Mouse (Mus musculus) embryonic facial prominence, embryonic 12.5 days (tissue): ENCODE results near the gene Calcoco2. TPM values are rescaled to one million over a fixed set of nuclear protein-coding genes. Genes with fewer than 3 reads are reported as not detected.
"Not testable (repeated sequence)": the region's sequence is repeated elsewhere in the genome, so short reads cannot be mapped to it uniquely, and the experiment has no call there.

Source experiments
- ATAC-seq: fragments of 200-750 bp; cut with Nextera tagmentation; 2 replicates; pipeline ENCODE4 v1.8.0; 2017; ENCODE audit not compliant: insufficient number of reproducible peaks, insufficient read depth, low FRiP score, low TSS enrichment
- H3K27ac ChIP-seq: fragments of 300-500 bp; sonication (generic); 2 replicates; pipeline ENCODE4 v1.5.1; 2016; ENCODE audit warnings: mild to moderate bottlenecking
- H3K27me3 ChIP-seq: fragments of 300-500 bp; sonication (generic); 2 replicates; pipeline ENCODE4 v1.6.1; 2016; ENCODE audit warnings: mild to moderate bottlenecking, moderate library complexity
- H3K36me3 ChIP-seq: fragments of 300-500 bp; sonication (generic); 2 replicates; pipeline ENCODE4 v1.6.1; 2016; ENCODE audit warnings: mild to moderate bottlenecking
- H3K4me1 ChIP-seq: fragments of 300-500 bp; sonication (generic); 2 replicates; pipeline ENCODE4 v1.6.1; 2016
- H3K4me2 ChIP-seq: fragments of 300-500 bp; sonication (generic); replicated peaks from 2 replicates; pipeline ENCODE4 v1.6.1; 2016; ENCODE audit warnings: mild to moderate bottlenecking, moderate library complexity
- H3K4me3 ChIP-seq: fragments of 300-500 bp; sonication (generic); 2 replicates; pipeline ENCODE4 v1.5.1; 2016; ENCODE audit warnings: mild to moderate bottlenecking
- H3K9ac ChIP-seq: fragments of 300-500 bp; sonication (generic); 2 replicates; pipeline ENCODE4 v1.6.1; 2016; ENCODE audit warnings: mild to moderate bottlenecking, moderate library complexity
- H3K9me3 ChIP-seq: fragments of 300-500 bp; sonication (generic); 2 replicates; pipeline ENCODE4 v1.6.1; 2016; ENCODE audit warnings: mild to moderate bottlenecking, moderate library complexity
- WGBS: fragments of 180-500 bp; shearing (Covaris S2); methylation state at CpG from one replicate; pipeline ENCODE4 v1.1.7; 2016; 5-methylcytosine and 5-hydroxymethylcytosine counted together
- polyA plus RNA-seq: library from polyadenylated mRNA; unstranded; fragments of >200 nt; fragmentation: Nextera tagmentation; extraction: Ambion mirVana; gene quantifications from 2 replicates; pipeline ENCODE4 v1.2.1, GENCODE M21; 2016

The Calcoco2 gene
- polyA plus RNA-seq, result not detected in 2 replicates

DNA sequence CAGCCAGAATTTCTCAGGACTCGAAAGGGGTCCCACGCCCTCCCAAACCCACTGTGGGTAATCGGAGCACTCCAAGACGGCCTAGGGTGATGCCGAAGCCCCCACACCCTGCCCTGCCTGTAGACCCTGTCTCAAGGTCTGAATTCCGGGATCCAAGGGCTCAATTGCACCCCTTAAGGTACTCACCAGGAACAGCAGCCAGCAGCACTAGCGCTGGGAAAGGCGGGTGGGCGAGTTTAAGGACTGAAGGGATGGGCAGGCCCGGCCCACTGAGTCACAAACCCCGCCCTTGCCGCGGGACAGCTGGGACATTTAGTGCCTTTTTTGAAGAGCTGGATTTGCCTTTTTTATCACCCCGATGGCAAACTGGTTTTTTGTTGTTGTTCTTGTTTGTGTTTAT, at the start of gene Calcoco2:
Calcoco2 (minus strand) TSS at position 214 of the 400 bp plus-strand sequence.
- Histone ChIP-seq H3K4me1 (no peaks in the 10 kb centered on the region), H3K27me3 (no peaks in the 10 kb centered on the region), H3K27ac (no peak within 1 kb of the TSS), H3K4me2 (no peak within 1 kb of the TSS), H3K4me3 (no peak within 1 kb of the TSS), H3K9ac (no peak within 1 kb of the TSS), H3K9me3 (no peaks in the 10 kb centered on the region), H3K36me3 (no peaks in the 10 kb centered on the region)
- WGBS, result 44% methylated on average over 14 of the region's 14 CpGs
- ATAC-seq, result no peak

DNA sequence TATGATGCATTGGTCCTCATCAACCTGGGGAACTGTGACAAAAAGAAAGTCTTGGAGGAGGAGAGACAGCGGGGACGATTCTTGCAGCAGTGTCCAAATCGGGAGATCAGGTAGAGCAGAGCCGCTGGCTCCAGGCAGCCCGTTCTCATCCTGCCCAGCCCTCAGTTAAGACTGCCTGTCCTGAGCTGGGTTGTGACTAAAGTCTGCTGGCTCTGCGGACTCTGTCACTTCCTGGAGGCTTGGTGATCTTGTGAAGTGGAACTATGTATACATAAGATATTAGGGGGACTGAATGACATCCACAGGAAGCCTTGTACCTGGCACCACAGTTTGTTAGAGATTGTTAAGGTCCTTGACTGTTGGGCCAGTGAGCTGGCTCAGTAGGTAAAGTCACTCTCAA, 35.7 kb upstream of the Calcoco2 start:
- ATAC-seq, result no peak
- peaks cover 5% of the 10 kb centered on the region; the same call in 1 of the 2 replicates for H3K4me1 ChIP-seq
- 73% methylated on average over 6 of the region's 6 CpGs for WGBS
- H3K27me3 ChIP-seq, result peaks cover 65% of the 10 kb centered on the region
- H3K4me3 ChIP-seq, result no peak overlapping the region
- no peaks in the 10 kb centered on the region for H3K9me3 ChIP-seq
- H3K4me2 ChIP-seq, result no peak overlapping the region
- H3K9ac ChIP-seq, result no peak overlapping the region
- H3K27ac ChIP-seq, result no peak overlapping the region
- H3K36me3 ChIP-seq, result no peaks in the 10 kb centered on the region

- no peak overlapping the region for H3K27ac ChIP-seq
- peaks cover 60% of the 10 kb centered on the region for H3K27me3 ChIP-seq
- peak overlapping the region; percentile 32 for H3K4me2 ChIP-seq
- no peaks in the 10 kb centered on the region for H3K36me3 ChIP-seq
- H3K4me1 ChIP-seq, result peaks cover 7% of the 10 kb centered on the region; the same call in 1 of the 2 replicates
- H3K9ac ChIP-seq, result no peak overlapping the region
- 3% methylated on average over 15 of the region's 15 CpGs for WGBS
- peak overlapping the region; percentile 13 for H3K4me3 ChIP-seq
- 0 out of 2 replicates have a peak, but pooled peaks have one; percentile 41 for ATAC-seq
- no peaks in the 10 kb centered on the region for H3K9me3 ChIP-seq
Observed at GRCm38 (mm10) chr11:96145622-96146270, 34.0 kb upstream of the Calcoco2 start.

DNA sequence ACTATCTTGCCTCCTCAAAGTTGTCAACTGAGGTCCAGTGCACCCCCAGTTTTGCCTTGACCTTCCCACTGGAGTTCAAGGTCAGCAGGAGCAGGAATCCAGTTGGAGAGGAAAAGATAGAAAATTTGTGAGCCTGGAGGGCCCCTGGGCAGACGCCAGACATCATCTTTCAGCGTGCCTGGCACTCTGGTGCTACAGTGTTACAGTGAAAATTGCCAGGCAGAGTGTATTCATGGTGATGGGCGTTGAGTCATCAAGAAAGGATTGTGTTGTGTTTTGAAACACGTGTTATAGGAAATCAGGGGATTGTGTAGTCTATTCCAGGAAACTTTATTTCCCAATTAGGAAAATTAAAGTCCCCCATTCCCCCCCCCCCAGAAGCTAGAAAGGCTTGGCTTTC, 32.0 kb upstream of the Calcoco2 start:
- Histone ChIP-seq H3K9ac (no peak overlapping the region), H3K27me3 (peaks cover 46% of the 10 kb centered on the region)

DNA sequence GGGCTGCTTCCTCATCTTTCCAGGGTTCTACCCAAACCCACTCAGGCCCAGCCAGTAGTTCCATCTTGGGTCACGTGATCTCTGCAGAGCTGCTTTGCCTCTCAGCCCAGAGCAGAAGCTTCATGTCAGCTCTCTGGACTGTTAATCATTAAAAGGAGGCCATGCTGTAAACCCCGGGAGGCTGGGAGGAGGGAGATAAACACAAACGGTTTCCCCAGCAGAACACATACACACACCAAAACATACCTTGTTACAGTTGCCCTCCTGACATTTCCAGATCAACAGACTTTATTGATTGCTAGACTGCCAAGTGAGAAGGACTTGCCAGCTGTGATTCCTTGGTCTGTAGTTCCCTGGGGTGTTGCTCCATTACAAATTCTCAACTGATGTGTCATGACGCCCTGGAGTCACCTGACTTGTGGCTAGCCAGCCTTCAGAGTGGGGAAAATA, 29.0 kb upstream of the Calcoco2 start:
- Histone ChIP-seq H3K4me1 (peaks cover 3% of the 10 kb centered on the region; the same call in 1 of the 2 replicates), H3K9me3 (no peaks in the 10 kb centered on the region), H3K36me3 (no peaks in the 10 kb centered on the region), H3K4me3 (no peak overlapping the region), H3K9ac (no peak overlapping the region), H3K27ac (no peak overlapping the region), H3K27me3 (peaks cover 21% of the 10 kb centered on the region), H3K4me2 (no peak overlapping the region)
- WGBS, result 41% methylated on average over 4 of the region's 4 CpGs
- no peak for ATAC-seq

More for the DNA sequence above, 32.0 kb upstream of the Calcoco2 start:
- H3K4me1 ChIP-seq, result peaks cover 7% of the 10 kb centered on the region; the same call in 1 of the 2 replicates
- no peak for ATAC-seq
- WGBS, result 54% methylated on average over 4 of the region's 4 CpGs
- no peaks in the 10 kb centered on the region for H3K36me3 ChIP-seq
- H3K4me3 ChIP-seq, result no peak overlapping the region
- H3K27ac ChIP-seq, result no peak overlapping the region
- no peaks in the 10 kb centered on the region for H3K9me3 ChIP-seq
- H3K4me2 ChIP-seq, result no peak overlapping the region

GRCm38 (mm10) chr11:96135847-96136246, 24.1 kb upstream of the Calcoco2 start:
- Histone ChIP-seq H3K9me3 (no peaks in the 10 kb centered on the region), H3K36me3 (no peaks in the 10 kb centered on the region), H3K9ac (no peak overlapping the region), H3K27me3 (peaks cover 26% of the 10 kb centered on the region; the same call in 1 of the 2 replicates), H3K4me3 (no peak overlapping the region), H3K4me2 (no peak overlapping the region), H3K4me1 (peaks cover 6% of the 10 kb centered on the region), H3K27ac (no peak overlapping the region)
- 76% methylated on average over 8 of the region's 8 CpGs for WGBS
- ATAC-seq, result no peak

GRCm38 (mm10) chr11:96133239-96133865, 21.6 kb upstream of the Calcoco2 start, which contains the start of gene Ttll6:
TSS of gene Ttll6 (plus strand) at chr11:96133786.
- H3K4me2 ChIP-seq, result peak within 1 kb of the TSS; percentile 41
- H3K9me3 ChIP-seq, result no peaks in the 10 kb centered on the region
- 16% methylated on average over 16 of the region's 16 CpGs for whole genome bisulfite sequencing
- no peak within 1 kb of the TSS for H3K27ac ChIP-seq
- peaks cover 9% of the 10 kb centered on the region for H3K4me1 ChIP-seq
- H3K4me3 ChIP-seq, result no peak within 1 kb of the TSS
- no peak for ATAC-seq
- no peak within 1 kb of the TSS for H3K9ac ChIP-seq
- peaks cover 26% of the 10 kb centered on the region; the same call in 1 of the 2 replicates for H3K27me3 ChIP-seq
- no peaks in the 10 kb centered on the region for H3K36me3 ChIP-seq

DNA sequence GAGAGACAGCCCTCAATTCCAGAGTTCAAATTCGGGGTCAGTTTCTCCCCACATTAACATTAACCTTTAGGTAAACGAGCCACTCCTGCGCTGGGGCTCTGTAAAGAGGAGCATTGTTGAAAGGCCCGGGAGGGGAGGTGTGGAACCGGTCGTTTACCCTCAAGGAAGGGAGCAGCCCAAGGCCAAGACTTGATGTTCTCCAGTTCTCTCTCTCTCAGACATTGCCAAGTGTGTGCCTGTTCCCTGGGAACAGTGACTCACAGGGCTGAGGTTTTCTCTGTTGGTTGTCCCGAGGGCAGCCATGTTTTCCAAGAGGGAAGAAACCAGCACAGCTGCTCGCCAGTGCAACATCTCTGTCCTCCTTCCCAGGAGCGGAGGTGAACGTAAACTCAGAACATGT, 18.8 kb upstream of the Calcoco2 start:
- 47% methylated on average over 10 of the region's 10 CpGs for WGBS
- Histone ChIP-seq H3K9me3 (no peaks in the 10 kb centered on the region), H3K27me3 (peaks cover 30% of the 10 kb centered on the region), H3K4me2 (no peak overlapping the region), H3K36me3 (no peaks in the 10 kb centered on the region), H3K27ac (no peak overlapping the region), H3K4me1 (peaks cover 9% of the 10 kb centered on the region), H3K4me3 (no peak overlapping the region), H3K9ac (no peak overlapping the region)
- ATAC-seq, result no peak

DNA sequence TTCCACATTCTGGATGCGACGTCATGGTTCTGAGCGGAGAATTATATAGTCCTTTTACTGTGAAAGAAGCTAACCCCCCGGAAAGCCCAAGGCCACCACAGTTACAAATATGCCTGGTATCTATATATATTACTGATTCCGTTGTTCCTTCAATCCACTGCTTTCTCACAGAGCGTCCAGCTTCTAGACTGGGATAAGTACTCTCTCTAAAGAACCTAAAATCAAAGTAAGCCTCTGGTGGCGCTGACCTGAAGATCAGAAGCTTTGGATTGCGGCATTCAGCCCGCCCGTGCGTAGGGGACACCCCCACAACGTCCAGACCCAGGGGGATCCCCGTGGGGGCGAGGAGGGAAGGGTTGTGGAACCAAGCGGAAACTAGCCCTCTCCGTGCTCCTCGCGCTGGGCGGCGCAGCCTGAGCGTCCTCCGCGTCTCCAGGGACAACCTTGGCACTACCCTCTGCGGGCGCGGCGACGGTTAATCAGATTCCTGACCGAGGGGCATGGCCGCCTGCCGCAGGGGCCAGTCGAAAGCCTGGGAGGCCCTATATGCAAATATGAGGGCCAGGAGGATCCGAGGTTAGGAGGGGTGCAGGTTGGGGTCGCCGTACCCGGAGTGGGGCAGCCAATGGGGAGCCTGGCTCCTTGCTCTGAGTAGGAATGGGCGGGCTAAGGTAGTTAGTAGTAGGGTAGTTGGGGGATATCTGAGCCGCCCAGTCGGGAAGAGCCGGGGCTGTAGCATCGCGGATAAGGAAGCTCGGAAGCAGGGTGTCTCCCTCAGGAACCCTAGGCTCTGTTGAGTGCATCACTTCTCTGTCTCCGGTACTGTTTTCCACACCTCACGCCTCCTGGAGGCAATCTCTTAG, 12.5 kb upstream of the Calcoco2 start:
- WGBS, result 3% methylated on average over 45 of the region's 45 CpGs
- Histone ChIP-seq H3K4me2 (peak overlapping the region; percentile 56), H3K27me3 (peaks cover 48% of the 10 kb centered on the region), H3K9ac (peak overlapping the region; percentile 2; the same call in 1 of the 2 replicates), H3K4me3 (peak overlapping the region; percentile 32), H3K4me1 (peaks cover 3% of the 10 kb centered on the region), H3K9me3 (no peaks in the 10 kb centered on the region), H3K27ac (no peak overlapping the region), H3K36me3 (no peaks in the 10 kb centered on the region)
- ATAC-seq, result 0 out of 2 replicates have a peak, but pooled peaks have one; percentile 10

GRCm38 (mm10) chr11:96122806-96123205, 11.0 kb upstream of the Calcoco2 start:
- H3K27ac ChIP-seq, H3K4me1 ChIP-seq, H3K36me3 ChIP-seq, ATAC-seq, H3K4me3 ChIP-seq, H3K9me3 ChIP-seq, H3K9ac ChIP-seq, H3K4me2 ChIP-seq: not testable (repeated sequence)
- H3K27me3 ChIP-seq, result peaks cover 48% of the 10 kb centered on the region
- 75% methylated on average over 4 of the region's 4 CpGs for WGBS

DNA sequence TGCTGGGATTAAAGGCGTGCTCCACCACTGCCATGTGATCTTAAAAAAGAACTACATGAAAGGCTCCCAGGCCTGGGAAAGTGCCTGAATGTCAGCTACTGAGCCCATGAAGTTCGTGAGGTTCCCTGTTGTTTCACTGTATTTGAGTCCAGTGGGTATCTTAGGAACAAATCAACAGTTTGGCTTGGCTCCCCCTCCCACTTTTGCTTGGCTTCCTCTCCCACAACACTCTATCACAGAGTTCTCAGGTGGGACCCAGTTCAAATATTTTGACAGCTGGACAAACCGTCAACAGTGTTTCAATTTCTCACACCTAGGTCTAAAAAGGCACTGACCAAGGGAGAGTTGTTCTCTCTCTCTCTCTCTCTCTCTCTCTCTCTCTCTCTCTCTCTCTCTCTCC, 7.6 kb upstream of the Calcoco2 start:
- Histone ChIP-seq H3K27me3 (peaks cover 26% of the 10 kb centered on the region), H3K4me2 (no peak overlapping the region), H3K4me1 (no peaks in the 10 kb centered on the region; the same call in 1 of the 2 replicates), H3K4me3 (no peak overlapping the region), H3K36me3 (no peaks in the 10 kb centered on the region), H3K9me3 (no peaks in the 10 kb centered on the region), H3K27ac (no peak overlapping the region), H3K9ac (no peak overlapping the region)
- ATAC-seq, result no peak
- WGBS, result 60% methylated on average over 3 of the region's 3 CpGs
